Mouse (Mus musculus) neural tube, embryonic 10.5 days (tissue): ENCODE results near the gene Spag7.
A peak's percentile ranks its signal among the peaks of the same experiment; 100 is the strongest.

Source experiments
- DNase-seq: peaks from one replicate; pipeline ENCODE4 v3.0.0-alpha.2; 2017; ENCODE audit warnings: low spot score; ENCODE audit errors: extremely low spot score

The Spag7 gene

GRCm38 (mm10) chr11:70681897-70682581 is 12.8 kb upstream of the Spag7 start:
- peak; percentile 56 for DNase-seq

DNA sequence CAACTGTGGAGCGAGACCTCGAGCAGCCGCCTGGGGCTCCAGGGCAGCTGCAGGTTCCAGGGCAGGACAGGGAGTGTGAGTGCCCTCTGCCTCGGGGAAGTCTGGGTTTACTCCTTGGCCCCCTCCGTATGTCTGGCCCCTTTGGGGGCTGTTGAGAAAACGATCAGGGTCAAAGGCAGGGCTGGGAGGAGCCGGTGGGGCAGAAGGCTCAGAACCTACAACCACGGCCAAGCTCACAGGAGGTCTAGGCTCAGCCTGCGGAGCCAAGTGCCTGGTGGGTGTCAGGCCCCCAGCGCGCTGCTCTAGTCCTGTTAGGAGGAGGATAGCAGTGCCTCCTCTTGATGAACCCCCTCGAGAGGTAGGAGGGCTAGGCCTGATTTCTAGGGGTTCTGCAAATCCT is 12.0 kb upstream of the Spag7 start:
- DNase-seq: no peak

- no peak for DNase-seq
Observed at GRCm38 (mm10) chr11:70679894-70680293, 10.7 kb upstream of the Spag7 start.

- no peak for DNase-seq
Observed at GRCm38 (mm10) chr11:70679361-70679760, 10.1 kb upstream of the Spag7 start.

DNA sequence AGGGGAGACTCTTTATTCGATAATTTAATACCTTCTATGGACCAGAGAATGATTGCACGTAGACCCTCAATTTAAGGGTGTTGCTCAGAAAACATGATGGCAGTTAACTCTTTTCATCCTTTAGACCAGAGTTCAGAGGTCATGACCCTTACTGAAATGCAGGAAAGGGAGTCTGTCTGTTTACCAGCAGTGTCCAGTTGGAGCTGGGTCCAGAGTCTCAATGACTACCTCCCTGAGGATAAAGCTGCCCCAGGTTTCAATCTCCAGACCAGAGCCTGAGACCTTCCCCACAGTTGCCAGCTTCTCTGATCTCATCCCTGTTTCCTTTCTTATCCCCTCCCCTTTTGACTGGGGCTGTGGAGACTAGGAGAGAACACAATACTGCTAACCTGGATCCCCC is 9.4 kb upstream of the Spag7 start:
- no peak for DNase-seq

- DNase-seq: no peak
Observed at GRCm38 (mm10) chr11:70678092-70678491, 8.9 kb upstream of the Spag7 start.

GRCm38 (mm10) chr11:70674501-70674900 is 5.3 kb upstream of the Spag7 start:
- DNase-seq: no peak

GRCm38 (mm10) chr11:70674014-70674413 is 4.8 kb upstream of the Spag7 start:
- DNase-seq: no peak

- DNase-seq: no peak
Observed at GRCm38 (mm10) chr11:70671333-70672047, 2.3 kb upstream of the Spag7 start.

GRCm38 (mm10) chr11:70670483-70670882 is 1.3 kb upstream of the Spag7 start:
- DNase-seq: no peak

- DNase-seq: peak; percentile 75
Observed at GRCm38 (mm10) chr11:70669582-70670345, 548 bp upstream of the Spag7 start.

GRCm38 (mm10) chr11:70668335-70668770 is 863 bp downstream of the Spag7 start:
- DNase-seq: no peak

DNA sequence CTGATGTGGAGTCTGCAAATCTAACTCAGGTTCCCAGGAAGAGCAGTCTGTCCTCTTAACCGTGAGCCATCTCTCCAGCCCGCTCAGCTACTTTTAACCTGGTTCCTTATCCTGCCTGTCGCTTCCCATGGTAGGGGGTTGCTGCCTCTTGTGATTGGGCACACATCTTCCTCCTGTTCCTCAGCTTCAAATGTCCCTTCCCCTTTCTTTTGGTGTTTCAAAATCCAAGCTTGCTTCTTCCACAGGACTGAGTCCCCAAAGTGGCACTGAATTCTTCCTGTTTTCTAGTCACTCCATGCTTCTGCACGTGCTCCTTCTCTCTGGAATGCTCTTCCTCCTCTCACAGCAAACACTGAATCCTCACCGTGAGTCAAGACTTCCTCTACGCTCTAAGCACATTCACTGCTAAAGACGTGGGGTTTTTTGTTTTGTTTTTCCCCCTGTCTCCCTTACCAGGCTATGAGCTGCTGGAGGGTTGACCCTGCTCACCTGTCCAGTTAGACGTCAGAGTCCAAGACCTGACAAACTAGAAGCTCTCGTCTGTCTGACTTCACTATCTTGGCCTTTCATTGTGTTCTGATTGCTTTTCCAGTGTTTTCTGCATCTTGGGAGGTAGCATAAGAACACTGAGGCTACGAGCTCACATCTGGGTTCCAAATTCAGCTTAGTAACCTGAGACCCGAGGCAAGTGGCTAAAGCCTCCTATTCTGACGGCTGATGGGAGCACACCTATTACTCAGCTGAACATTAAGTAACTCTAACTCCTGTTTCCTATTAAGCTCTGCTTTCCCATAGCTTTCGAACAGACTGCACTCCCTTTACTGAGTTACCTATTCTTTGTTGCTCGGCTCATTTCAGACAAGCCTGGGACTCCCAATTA is 1.7 kb downstream of the Spag7 start:
- no peak for DNase-seq

- DNase-seq: no peak
Observed at GRCm38 (mm10) chr11:70666687-70667086, 2.5 kb downstream of the Spag7 start.

- DNase-seq: no peak
Observed at GRCm38 (mm10) chr11:70664741-70665140, 4.5 kb downstream of the Spag7 start.

- DNase-seq: no peak
Observed at GRCm38 (mm10) chr11:70663957-70664356, 5.3 kb downstream of the Spag7 start.

GRCm38 (mm10) chr11:70663101-70663500 is 6.1 kb downstream of the Spag7 start:
- no peak for DNase-seq

GRCm38 (mm10) chr11:70660571-70660970 is 8.6 kb downstream of the Spag7 start:
- DNase-seq: no peak

DNA sequence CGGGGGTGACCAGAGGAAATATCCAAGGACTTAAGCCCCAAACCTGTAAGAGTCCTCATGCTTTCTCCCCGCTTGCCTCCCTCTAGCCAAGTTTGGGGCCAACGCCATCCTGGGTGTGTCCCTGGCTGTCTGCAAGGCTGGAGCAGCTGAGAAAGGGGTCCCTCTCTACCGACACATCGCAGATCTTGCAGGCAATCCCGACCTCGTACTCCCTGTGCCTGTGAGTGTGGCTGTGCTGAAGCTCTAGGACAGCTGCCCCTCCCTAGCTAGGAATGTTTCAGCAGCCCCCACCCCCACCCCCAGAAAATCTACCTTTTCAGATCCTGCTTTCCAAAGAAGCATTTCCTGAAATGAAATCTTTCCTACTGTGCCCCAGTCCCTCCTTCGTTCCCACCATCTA is 10.3 kb downstream of the Spag7 start:
- DNase-seq: no peak

DNA sequence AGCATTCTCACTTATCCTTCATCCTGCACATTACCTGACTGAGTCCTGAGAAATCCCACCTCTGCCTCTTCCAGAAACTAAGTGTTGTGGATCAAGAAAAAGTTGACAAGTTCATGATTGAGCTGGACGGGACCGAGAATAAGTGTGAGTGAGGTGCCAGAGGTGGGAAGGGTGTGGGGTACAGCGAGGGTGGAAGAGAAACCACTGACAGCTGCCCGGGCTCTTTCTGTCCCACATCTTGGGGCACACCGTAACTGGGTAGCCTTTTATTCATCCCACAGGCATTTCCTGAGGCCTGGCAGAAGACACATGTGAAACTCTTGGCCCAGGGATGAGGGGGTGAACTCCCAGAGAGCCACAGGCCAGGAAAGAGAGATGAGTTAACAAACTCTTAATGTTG is 10.7 kb downstream of the Spag7 start:
- DNase-seq: no peak

DNA sequence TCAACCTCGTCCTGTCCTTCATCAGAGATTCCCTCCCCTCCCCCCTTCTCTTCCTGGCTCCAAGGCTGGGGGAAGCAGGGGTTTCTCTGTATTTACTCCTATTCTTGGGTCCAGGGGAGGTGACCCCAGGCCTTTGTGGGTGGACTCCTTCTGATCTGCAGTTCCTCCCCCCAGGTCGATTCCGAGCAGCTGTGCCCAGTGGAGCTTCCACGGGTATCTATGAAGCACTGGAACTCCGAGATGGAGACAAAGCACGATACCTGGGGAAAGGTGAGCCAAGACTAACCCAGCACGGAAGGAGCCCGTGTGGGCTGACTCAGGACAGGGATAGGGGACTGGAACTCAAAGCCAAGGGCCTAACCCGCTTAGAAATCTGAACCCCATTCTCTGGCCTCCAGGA is 11.2 kb downstream of the Spag7 start:
- DNase-seq: no peak
